Mouse (Mus musculus) neural tube, embryonic 13.5 days (tissue): ENCODE measurements around the gene Idi1. TPM values are rescaled to one million over a fixed set of nuclear protein-coding genes. Genes with fewer than 3 reads are reported as not detected.
"Not testable (repeated sequence)": the region's sequence is repeated elsewhere in the genome, so short reads cannot be mapped to it uniquely, and the experiment has no call there.

Experiments used
- ATAC-seq: fragments of 200-750 bp; cut with Nextera tagmentation; 2 replicates; pipeline ENCODE4 v1.8.0; 2017; ENCODE audit warnings: low read depth, mild to moderate bottlenecking, moderate TSS enrichment, moderate library complexity
- H3K27ac ChIP-seq: fragments of 300-500 bp; sonication (generic); replicated peaks from 2 replicates; pipeline ENCODE4 v1.5.1; 2015; ENCODE audit warnings: moderate library complexity, mild to moderate bottlenecking, inconsistent platforms
- H3K27me3 ChIP-seq: fragments of 300-500 bp; sonication (generic); 2 replicates; pipeline ENCODE4 v1.6.1; 2015; ENCODE audit warnings: mild to moderate bottlenecking, inconsistent platforms
- H3K36me3 ChIP-seq: fragments of 300-500 bp; sonication (generic); 2 replicates; pipeline ENCODE4 v1.6.1; 2015; ENCODE audit warnings: mild to moderate bottlenecking, inconsistent platforms
- H3K4me1 ChIP-seq: fragments of 300-500 bp; sonication (generic); replicated peaks from 2 replicates; pipeline ENCODE4 v1.6.1; 2015; ENCODE audit warnings: inconsistent platforms
- H3K4me2 ChIP-seq: fragments of 300-500 bp; sonication (generic); 2 replicates; pipeline ENCODE4 v1.6.1; 2015; ENCODE audit warnings: inconsistent platforms, mild to moderate bottlenecking, moderate library complexity
- H3K4me3 ChIP-seq: fragments of 300-500 bp; sonication (generic); 2 replicates; pipeline ENCODE4 v1.5.1; 2015; ENCODE audit warnings: mild to moderate bottlenecking, inconsistent platforms
- H3K9ac ChIP-seq: fragments of 300-500 bp; sonication (generic); 2 replicates; pipeline ENCODE4 v1.6.1; 2015; ENCODE audit warnings: moderate library complexity, mild to moderate bottlenecking, inconsistent platforms
- H3K9me3 ChIP-seq: fragments of 300-500 bp; sonication (generic); 2 replicates; pipeline ENCODE4 v1.6.1; 2016; ENCODE audit warnings: inconsistent platforms
- WGBS: fragments of 180-500 bp; shearing (Covaris S2); methylation state at CpG from one replicate; pipeline ENCODE4 v1.1.7; 2015; 5-methylcytosine and 5-hydroxymethylcytosine counted together
- microRNA-seq: library from miRNA; unstranded; fragments of <30 nt; microRNA quantifications from one replicate; pipeline ENCODE4, GENCODE M21; 2016
- polyA plus RNA-seq: library from polyadenylated mRNA; unstranded; fragments of >200 nt; fragmentation: Nextera tagmentation; extraction: Ambion mirVana; gene quantifications from 2 replicates; pipeline ENCODE4 v1.2.1, GENCODE M21; 2015

Idi1 gene
- polyA plus RNA-seq, 1 experiment from 2014 or later = 84.2 TPM

- not testable (repeated sequence) for ATAC-seq, H3K36me3 ChIP-seq, H3K4me2 ChIP-seq, H3K9ac ChIP-seq, H3K27ac ChIP-seq, H3K4me3 ChIP-seq, H3K27me3 ChIP-seq, H3K9me3 ChIP-seq, H3K4me1 ChIP-seq
- 89% methylated on average over 8 of the region's 8 CpGs for WGBS
Observed at GRCm38 (mm10) chr13:8913890-8914289, 28.6 kb downstream of the Idi1 start.

- H3K27me3 ChIP-seq = no peaks in the 10 kb centered on the region
- no peak for ATAC-seq
- no peak overlapping the region for H3K4me2 ChIP-seq
- no peak overlapping the region for H3K4me3 ChIP-seq
- H3K4me1 ChIP-seq = no peaks in the 10 kb centered on the region
- no peaks in the 10 kb centered on the region for H3K36me3 ChIP-seq
- H3K9ac ChIP-seq = no peak overlapping the region
- WGBS = 60% methylated on average over 2 of the region's 2 CpGs
- H3K27ac ChIP-seq = no peak overlapping the region
- H3K9me3 ChIP-seq = no peaks in the 10 kb centered on the region
Observed at GRCm38 (mm10) chr13:8933499-8933898, 48.2 kb downstream of the Idi1 start.

- H3K4me1 ChIP-seq, H3K4me2 ChIP-seq, H3K36me3 ChIP-seq, ATAC-seq, H3K4me3 ChIP-seq, H3K27me3 ChIP-seq, H3K27ac ChIP-seq, H3K9ac ChIP-seq, H3K9me3 ChIP-seq: not testable (repeated sequence)
- WGBS = 82% methylated on average over 6 of the region's 6 CpGs
Observed at GRCm38 (mm10) chr13:8937611-8938140, 52.4 kb downstream of the Idi1 start.

- not testable (repeated sequence) for H3K36me3 ChIP-seq, H3K27ac ChIP-seq, H3K9ac ChIP-seq, H3K4me2 ChIP-seq, H3K27me3 ChIP-seq, H3K9me3 ChIP-seq, H3K4me1 ChIP-seq, H3K4me3 ChIP-seq, ATAC-seq
- 87% methylated on average over 4 of the region's 4 CpGs for WGBS
Observed at GRCm38 (mm10) chr13:8941110-8941509, 55.8 kb downstream of the Idi1 start.

- not testable (repeated sequence) for H3K36me3 ChIP-seq, H3K4me2 ChIP-seq, H3K27me3 ChIP-seq, H3K4me3 ChIP-seq, H3K4me1 ChIP-seq, ATAC-seq, H3K9me3 ChIP-seq, H3K9ac ChIP-seq, H3K27ac ChIP-seq
- WGBS = 67% methylated on average over 1 of the region's 5 CpGs
Observed at GRCm38 (mm10) chr13:8941701-8942100, 56.4 kb downstream of the Idi1 start.

Small RNAs within 50 kb of the gene (microRNA-seq; reads per million reads assigned to microRNA genes)
- gene Gm22750 = not detected

Other genes with a start within 250 kb of the Idi1 start
- gene Wdr37, start 13.6 kb upstream of the Idi1 start, polyA plus RNA-seq = 49.4 and 51.8 TPM in 2 replicates
- gene Gm9745, start 62.7 kb downstream of the Idi1 start, polyA plus RNA-seq = not detected in 2 replicates
- gene Idi2, start 67.4 kb downstream of the Idi1 start, polyA plus RNA-seq = not detected in 2 replicates
- 71.8 and 76.8 TPM in 2 replicates for gene Gtpbp4, start 110.6 kb downstream of the Idi1 start, polyA plus RNA-seq
- gene Larp4b, start 208.4 kb downstream of the Idi1 start, polyA plus RNA-seq = 31.6 and 35.8 TPM in 2 replicates